Mouse (Mus musculus) stomach, postnatal 0 days (tissue): Measurements from ENCODE around the gene Ggn.
"Not testable (repeated sequence)": the region's sequence is repeated elsewhere in the genome, so short reads cannot be mapped to it uniquely, and the experiment has no call there.

ENCODE experiments used
- CTCF ChIP-seq: IDR thresholded peaks from 2 replicates; pipeline ENCODE4 v1.5.1; 2016; ENCODE audit warnings: antibody characterized with exemption, low read depth, mild to moderate bottlenecking, moderate library complexity
- EP300 ChIP-seq: optimal IDR thresholded peaks from 2 replicates; pipeline ENCODE3; 2016; ENCODE audit warnings: antibody characterized with exemption

DNA sequence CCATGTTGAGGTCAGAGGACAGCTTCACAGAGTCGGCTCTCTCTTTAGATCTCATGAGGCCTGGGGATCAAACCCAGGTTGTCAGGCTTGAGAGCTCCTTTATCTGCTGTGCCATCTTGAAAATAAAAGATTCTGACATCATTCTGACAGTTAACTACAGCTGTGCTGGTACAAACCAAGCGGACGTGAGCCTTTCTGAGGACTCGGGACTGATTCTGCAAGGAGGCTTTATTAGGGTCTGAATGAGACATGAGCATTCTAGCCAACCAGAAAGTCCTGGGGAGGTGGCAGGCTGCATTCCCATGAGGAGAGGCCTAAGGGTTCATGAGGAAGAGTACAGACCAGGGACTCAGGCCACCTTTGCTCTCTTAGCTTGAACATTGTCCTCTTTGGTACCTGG, 11.3 kb downstream of the Ggn start:
- TF ChIP-seq EP300, CTCF: not testable (repeated sequence)
